Comparison of ENCODE assay signal across 18 mouse cellular contexts in the genomic region with DNA sequence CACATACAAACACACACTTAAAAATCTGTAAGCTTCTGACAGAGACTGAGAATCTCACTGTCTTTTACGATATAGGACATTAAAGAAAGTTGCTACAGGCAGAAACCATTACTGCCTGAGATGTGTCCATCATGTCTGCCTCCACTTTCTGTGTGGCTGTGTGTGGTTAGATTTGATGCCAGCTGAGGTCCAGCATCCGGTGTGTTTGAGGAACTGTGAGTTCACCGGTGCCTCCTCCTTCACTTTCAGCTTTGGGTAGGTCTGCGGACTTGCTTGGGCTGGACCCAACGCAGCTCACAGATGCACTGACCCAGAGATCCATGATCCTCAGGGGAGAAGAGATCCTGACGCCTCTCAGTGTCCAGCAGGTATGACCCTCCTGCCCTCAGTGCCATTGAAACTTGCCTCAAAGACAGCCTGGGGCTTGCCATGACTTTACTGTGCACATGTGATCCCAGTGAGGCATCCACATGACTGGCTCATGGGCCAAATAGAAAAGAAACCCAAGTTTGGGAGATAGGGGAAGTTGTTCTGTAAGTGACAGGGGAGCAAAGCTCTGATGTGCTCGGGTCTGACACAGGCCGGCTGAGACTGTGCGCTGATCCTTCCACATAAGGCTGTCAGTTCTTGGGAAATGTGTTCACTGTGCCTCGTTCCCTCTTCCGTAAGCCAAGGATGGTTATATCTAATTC.
"Had no signal": no experiment of that assay in that cellular context is flagged by ENCODE, and none has a peak within 500 bp of the region (broad histone marks: within the 10 kb centered on the region; RNA-seq: fewer than 3 reads in every experiment).

No protein-coding gene starts in this region.

- ATAC-seq: inflammation-experienced regulatory T-cells, adult 6 months; intestine, postnatal 0 days; liver, embryonic 12.5 days had no signal

- H3K4me1 ChIP-seq: limb, embryonic 15.5 days; liver, embryonic 12.5 days; stomach, embryonic 15.5 days had no signal

- H3K4me3 ChIP-seq: left cerebral cortex, adult 2 months; limb, embryonic 15.5 days; liver, embryonic 12.5 days; midbrain, embryonic 10.5 days; neural tube, embryonic 13.5 days; stomach, embryonic 15.5 days had no signal

- H3K27ac ChIP-seq: kidney, postnatal 0 days; left cerebral cortex, adult 2 months; limb, embryonic 15.5 days; liver, embryonic 12.5 days; midbrain, embryonic 10.5 days; neural tube, embryonic 13.5 days; stomach, embryonic 15.5 days had no signal

- DNase-seq: kidney, adult 8-10 months; kidney, postnatal 36 days; lung, embryonic 14.5 days; lung, postnatal 10 days; midbrain, embryonic 14.5 days; right cerebral cortex, adult 18-20 months; right cerebral cortex, postnatal 25 days; thymus, adult 2 months; thymus, postnatal 25 days had no signal
